Mouse (Mus musculus): ENCODE data around the gene Gm6217.

DNA sequence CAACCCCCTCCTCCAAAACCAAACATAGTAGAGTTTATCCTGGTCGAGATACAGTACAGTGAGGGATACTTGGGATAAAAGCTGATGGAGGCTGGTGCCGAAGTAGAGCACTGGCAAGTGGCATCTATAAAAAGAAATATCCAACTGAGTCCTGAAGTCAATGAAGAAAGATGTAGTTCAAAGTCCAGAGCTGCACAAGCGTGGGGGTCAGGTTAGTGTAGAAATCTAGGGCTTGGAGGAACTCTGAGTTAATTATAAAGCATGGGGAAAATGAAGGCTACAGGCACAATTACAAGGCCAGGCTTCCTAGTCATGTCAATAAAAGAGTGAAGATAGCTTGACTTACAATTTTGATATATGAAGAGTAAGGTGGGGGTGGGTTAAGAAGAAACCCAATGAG, 30.0 kb downstream of the Gm6217 start:
- TF ChIP-seq POLR2A (IDR thresholded peaks at IDR 0.05; ENCODE audit: low read depth, low read length): no peak
- TF ChIP-seq CTCF (IDR thresholded peaks at IDR 0.05; ENCODE audit: extremely low read depth, insufficient read depth, insufficient read length, insufficient replicate concordance): no peak

Data from spleen, adult 2 months (tissue).